Mouse (Mus musculus): ENCODE data around the gene Olfr1274-ps.
"Not testable (repeated sequence)": the region's sequence is repeated elsewhere in the genome, so short reads cannot be mapped to it uniquely, and the experiment has no call there.

DNA sequence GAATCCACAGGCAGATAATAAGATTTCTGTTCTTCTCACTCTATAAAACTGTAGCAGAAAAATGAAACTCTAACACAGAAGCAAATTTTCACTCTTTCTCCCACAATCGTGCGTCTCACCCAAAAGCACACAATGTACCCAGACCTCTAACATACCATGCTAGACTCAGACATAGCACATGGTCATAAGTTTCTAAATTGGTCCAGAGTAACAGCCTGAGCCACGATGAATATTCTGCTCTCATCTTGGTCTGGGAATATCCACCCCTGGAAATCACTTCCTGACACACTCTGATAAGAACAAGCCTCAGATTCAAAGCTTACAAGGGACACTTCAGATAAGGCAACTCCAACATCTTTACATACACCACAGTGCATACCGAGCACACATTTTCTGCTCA, 38.3 kb upstream of the Olfr1274-ps start:
- TF ChIP-seq GATA1, TAL1 (IDR thresholded peaks at IDR 0.05; ENCODE audit: low read length): not testable (repeated sequence)

All from erythroblast, embryonic 14.5 days (primary cell).